Mouse (Mus musculus) retina, embryonic 14.5 days (tissue): ENCODE measurements at regions not wholly inside any gene's neighbourhood (a gene's known extent, or its start where the extent isn't known, plus 50 kb on each side); places are given as distances from the start of the nearest gene placed in this dataset.
A peak's percentile ranks its signal among the peaks of the same experiment; 100 is the strongest.

ENCODE experiments used
- DNase-seq: peaks from one replicate; pipeline ENCODE4 v3.0.0-alpha.2; 2015; ENCODE audit warnings: low spot score

DNA sequence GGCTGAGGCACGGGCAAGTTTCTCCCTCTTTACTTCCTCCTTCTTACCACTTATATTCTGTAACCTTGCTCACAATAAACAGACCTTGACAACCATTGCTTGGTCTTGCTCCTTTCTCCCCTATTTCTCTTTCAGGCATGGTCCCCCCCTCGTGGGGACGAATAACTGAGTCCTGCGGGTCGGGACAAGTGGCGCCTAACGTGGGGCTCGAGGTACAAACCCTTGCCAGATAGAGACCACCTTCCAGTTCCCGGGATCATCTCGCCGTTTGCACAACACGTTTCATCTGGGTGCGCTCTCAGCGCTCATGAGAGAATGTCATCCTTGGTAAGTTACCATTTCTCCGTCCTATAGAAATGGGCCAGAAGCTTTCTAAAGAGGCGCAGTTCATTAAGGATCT lies 79.6 kb upstream of the Foxn3 start:
- DNase-seq: no peak

DNA sequence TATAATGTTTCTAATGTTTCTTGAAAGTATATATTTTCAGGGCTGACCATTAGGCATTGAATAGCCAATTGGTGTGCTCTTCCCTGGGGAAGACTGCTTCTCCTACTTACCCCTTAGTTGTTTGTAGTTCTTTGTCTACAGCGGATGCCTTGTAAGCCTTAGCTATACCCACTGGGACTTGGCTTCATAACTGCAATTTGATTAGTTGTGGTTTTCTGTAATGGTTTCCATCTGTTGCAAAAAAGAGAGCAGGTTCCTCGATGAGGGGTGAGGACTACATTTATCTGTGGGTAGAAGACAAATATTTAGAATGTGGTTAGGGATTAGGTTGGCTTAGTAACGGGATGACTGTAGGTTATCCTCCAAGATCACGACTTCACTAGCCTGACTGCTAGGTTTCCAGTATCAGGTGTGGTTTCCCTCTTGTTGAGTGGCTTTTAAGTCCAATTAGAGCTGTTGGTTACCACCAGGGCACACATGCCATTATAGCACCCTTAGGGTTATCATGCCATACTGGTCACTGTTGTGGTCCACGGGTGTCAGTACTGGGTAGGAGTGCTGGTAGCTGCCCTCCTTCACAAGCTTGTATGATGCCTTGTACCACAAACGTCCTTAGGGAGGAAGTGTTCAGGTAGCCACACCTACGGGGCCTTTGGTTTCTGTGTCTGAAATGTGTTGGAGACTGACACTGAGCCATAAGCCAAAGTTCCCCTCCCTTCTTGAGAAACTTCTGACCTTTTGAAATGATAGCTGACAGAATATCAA lies 78.9 kb upstream of the Foxn3 start:
- DNase-seq: no peak

DNA sequence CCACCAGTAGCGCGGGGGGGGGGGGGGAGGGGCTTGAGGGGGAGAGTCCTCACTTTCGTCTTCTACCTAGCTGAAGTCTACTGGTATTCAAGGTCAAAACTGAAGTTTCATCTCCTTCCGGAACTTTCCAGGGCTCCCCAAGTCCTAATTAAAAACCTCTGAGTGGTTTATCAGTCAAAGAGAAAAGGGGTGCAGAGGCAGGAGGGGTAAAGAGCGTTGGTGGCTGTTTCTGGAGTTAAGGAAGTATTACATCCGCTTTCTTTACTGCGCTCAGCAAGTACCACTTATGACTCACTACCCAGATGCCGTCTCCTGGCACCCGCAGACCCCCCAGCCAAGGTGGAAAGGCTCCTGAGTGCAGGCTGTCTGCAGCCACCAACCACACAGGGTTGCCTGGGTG lies 77.9 kb upstream of the Foxn3 start:
- peak; percentile 13 for DNase-seq

DNA sequence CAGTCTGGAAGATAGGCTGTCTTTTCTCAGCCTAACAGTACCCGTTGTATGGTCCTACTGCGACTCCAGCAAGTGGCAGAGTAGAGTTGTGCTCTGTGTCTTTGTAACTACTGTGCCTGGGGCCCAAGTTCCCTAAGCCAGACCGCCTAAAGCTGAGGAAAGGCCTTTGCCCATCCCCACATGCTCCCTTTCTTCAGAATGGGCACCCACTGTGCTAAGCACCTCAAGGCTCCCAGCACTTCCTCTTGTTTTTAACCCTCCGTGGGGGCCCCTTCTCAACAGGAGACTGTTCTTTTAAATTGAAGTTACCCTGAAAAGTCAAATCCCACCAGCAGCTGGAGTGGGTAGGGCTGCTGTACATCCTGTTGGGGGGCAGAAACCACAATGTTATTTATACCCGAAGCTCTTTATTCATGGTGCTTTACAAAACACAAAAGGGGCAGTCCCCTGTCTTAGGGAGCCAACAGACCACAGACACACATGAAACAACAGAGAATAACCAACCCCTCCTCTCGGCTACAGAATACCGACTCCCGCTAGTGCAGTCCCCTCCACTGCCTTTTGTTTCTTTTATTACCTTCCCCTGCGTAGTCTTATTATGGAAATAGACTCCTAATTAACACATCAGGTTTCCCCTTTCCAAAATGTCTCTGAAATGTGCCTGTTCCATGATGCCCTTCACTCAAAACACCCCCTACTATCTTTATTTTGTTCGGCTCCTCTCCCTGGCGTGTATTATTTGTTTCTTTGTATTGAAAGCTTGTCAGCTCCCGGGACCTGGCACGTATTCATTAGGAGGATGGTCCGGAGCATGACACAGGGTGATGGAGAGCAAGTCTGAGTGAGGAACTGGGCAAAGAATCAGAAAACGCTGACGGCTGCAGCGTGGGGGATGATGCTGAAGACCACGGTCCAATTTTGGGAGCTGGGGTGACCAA lies 77.1 kb upstream of the Foxn3 start:
- DNase-seq: peak; percentile 29

DNA sequence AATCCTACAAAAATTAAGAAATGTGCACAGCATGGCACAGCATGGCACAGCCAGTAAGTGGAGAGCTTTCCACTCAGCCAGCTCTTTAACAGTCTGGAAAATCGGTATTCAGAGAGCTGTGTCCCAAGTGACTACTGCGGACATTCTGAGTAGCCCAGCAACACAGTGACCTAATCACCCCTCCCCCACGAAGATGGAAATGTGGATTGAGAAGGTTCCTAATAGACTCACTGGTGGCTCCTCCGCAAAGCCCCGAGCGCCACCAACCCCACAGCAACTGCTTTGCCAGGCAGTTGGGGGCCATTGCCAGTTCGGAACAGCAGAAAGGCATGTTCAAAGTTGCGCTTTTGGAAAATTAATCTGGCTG lies 76.4 kb upstream of the Foxn3 start:
- DNase-seq: peak; percentile 71

DNA sequence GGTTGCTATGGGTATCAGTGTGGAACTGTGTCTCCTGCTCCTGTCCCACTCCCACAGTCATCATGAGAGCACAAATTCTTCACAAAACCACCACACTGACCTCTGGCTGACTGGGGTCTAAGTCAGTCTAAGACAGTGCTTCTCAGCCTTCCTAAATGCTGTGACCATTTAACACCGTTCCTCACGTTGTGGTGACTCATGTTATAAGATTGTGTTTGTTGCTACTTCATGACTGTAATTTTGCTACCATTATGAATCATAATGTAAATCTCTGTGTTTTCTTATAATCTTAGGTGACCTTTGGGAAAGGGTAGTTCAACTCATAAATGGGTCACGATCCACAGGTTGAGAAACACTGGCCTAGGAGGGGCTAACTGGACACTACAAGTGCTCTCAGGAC lies 75.7 kb upstream of the Foxn3 start:
- DNase-seq: no peak

DNA sequence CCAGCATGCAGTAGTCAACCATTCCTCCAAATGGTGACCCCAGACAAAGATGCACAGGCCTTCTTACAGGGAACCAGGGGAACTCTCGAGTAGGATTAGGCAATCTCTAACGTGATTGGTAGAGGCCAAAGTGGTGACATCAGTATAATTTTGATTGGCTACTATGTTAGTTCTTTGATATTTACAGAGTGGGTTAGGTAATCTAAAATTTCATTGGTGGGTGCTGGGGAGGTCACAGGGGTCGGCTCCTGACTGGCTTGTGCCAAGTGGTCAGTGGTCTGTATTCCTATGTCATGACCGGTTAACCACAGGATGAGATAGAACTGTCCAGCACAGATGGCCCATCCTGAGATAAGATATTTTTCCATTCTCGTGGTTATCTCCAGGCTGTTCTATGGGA lies 74.6 kb upstream of the Foxn3 start:
- DNase-seq: no peak

DNA sequence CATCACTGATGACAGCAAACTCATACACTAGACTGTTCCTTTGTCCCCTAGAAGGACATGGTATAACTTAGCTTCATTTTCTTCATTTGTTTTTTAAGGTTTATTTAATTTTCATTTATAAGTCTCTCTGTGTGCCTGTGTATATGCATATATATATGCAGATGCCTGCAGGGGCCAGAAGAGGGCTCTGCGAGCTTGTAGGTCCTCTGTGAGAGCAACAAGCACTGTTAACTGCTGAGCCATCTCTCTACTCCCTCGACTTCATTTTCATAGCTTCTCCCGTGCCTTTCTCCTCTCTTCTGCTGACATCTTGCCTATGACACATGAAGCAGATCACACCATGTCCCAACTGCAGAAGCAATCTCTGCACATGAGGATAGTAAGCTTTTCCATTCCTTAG lies 72.9 kb upstream of the Foxn3 start:
- no peak for DNase-seq

DNA sequence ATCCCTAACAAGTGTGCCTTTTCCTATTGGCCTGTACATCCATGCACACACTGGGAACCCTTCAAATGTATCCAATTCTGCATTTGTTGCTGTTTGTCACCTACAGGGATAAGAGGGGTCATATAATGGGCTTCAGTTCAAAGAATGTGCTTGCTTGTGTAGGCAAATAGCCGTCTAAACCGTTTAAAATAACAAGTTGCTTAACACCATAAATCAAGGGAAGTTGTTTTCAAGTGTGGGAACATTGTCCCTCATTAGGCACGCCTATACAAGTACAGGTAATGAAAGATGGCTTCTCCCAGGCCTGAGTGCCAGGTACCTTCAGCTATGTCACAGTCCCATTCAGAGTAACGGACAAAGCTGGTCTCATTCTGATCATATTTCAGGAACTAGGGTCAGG lies 72.0 kb upstream of the Foxn3 start:
- DNase-seq: no peak

DNA sequence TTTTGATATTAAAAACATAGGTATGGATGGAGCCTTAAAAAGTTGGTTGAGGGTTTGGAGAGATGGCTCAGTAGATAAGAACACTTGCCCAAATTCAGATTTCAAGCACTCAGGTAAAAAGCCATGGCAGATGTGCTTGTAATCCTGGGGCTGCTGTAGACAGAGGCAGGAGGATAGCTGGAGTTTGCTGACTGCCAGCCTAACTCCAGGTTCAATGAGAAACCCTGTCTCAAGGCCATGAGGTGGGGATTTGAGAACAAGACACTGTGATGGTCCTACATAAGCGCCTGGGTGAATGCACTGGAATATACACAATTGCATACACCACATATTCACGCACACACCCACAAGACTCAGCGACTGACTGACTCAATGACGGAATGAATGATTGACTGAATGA lies 71.3 kb upstream of the Foxn3 start:
- no peak for DNase-seq

DNA sequence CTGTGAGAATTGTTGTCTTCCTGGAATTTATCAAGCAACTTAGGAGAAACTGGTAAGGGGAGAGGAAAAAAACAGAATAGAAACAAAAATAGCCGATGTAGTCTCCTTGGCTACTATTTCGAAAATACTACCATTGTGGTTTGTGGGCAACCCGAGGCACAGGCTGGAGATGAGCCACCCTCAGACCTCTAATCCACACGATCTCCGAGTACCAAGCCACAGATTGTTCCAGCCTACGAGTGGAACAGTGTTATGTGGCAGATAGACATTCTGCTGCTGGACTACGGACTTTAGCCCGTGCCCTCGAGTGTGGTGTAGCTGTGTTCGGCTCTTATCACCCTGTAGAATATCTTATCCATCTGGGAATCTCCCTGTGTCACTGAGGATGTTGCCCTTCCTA lies 70.3 kb upstream of the Foxn3 start:
- no peak for DNase-seq

DNA sequence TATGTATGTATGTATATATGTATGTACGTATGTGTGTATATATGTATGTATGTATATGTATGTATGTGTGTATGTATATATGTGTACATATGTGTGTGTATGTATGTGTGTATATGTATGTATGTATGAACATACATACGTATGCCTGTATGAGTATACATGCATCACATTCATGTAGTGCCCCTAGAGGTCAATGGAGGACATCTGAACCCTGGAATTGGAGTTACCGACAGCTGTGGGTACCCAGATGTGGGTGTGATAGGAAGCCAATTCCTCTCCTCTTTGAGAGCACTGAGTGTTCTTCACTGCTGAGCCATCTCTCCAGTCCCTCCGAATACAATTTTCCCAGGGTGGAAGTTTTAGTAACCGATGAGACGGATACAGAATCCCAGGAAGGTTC lies 69.6 kb upstream of the Foxn3 start:
- no peak for DNase-seq

DNA sequence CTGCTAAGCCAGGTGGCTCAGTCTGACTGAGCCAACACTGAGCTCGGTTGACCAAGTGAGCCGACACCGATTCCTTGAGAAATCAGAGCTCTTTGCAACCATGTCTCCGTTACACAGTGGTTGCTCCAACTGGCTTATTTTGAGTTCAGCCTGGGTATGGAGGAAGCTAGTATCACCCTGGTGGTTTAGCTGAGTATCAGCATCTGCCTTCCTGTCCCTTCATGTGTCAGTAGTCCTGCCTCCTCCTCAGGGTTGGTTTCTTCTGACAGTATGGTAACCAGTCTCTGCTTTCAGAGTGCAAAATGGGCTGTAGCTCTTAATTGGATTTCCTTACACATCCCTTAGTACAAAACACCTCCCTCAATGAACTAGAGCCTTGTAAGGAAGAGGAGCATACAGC lies 66.2 kb upstream of the Foxn3 start:
- no peak for DNase-seq

DNA sequence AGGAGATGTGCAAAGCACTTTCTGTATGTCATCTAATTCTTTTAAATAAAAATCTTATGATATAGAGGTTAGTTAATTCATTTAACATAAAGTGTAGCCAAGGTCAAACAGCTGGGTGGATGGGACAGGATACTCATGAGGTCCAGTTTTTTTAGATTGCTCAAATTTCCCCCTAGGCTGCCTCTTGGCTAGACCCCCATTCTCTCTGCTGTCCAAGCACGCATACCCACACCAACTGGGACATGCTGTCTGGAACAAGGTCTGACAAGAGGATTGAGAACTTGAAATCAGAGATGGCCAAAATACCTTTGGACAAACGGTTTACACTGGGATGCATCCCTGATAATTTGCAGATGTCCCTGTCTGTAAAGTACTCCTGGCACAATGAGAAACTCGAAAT lies 65.0 kb upstream of the Foxn3 start:
- DNase-seq: no peak

DNA sequence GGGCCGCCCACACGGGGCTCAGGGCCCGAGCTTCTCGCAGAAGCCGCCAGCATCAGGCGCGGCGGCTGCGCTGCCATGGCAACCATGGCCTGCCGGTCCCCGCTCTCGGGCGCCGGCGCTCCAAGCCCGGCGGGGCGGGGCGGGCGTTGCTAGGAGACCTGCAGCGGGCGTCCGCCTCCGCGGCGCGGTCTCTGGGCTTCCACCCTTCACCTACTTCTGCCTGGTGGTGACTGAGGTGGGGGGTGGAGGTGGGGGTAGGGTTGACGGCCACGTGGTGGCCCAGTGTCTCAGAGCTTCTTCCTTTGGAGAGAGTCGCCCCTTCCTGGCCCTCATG lies 64.5 kb upstream of the Foxn3 start:
- DNase-seq: peak; percentile 96

DNA sequence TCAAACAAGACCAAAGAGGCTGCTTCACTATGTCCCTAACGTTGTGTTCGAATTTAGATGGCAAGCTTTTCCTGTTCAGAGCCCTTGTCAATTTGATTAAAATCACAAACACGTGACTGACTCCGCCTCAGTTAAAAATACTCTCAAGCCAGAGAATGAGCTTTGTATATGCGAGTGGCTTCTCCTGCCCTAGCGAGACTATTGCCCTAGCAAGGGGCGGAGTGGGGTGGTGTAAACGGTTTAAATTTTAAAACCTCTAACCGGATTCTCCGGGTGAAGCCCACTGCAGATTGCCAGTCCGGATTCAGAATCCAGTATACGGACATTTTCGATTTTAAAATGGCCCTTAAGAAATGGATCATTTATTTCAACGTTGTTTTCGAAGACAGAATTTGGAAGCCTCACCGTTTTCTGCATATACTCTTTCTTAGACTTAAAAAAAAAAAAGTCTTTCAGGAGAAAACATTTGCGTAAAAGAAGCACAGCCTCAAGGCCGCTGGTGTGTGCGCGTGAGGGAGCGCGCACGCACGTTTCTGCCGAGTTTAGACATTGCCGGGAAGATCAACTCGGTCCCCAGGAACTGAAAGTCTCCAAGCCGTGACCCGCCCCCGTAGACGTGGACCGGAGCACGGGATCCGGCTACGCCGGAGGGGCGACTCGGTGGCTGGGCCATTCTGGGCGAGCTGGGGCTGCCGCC lies 64.0 kb upstream of the Foxn3 start:
- DNase-seq: peak; percentile 69

DNA sequence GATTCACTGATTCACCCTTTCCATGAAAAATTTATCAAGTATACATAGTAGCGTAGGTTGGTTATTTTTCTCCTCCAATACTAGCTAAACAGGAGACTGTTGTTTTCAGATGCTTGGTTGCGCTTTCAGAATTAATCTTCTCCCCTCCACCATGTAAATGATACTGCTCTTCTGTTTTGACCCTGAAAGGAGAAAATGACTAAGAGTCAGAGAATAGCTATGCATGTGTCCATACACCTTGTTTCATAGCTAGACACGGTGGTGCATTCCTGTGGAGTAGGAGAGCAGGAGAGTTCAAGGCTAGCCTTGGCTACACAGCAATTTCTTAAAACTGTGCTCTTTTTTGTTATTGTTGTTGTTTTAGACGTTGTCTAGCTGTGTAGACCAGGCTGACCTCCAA lies 62.8 kb upstream of the Foxn3 start:
- DNase-seq: no peak

DNA sequence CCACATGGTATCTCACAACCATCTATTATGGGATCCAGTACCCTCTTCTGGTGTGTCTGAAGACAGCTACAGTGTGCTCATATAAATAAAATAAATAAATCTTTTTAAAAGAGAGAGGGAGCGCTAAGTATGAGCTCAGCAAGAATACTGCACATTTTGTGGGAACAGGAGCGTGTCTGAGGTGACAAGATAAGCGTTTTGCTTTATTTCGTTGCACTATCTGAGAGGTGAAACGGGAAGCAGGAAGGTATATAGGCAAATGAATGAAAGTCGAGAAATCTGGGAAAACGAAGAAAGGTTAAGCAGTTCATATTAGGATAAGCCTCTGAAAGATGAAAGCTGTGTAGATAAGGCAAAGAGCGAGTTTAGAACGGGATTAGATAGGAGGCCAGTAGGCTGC lies 61.7 kb upstream of the Foxn3 start:
- no peak for DNase-seq

DNA sequence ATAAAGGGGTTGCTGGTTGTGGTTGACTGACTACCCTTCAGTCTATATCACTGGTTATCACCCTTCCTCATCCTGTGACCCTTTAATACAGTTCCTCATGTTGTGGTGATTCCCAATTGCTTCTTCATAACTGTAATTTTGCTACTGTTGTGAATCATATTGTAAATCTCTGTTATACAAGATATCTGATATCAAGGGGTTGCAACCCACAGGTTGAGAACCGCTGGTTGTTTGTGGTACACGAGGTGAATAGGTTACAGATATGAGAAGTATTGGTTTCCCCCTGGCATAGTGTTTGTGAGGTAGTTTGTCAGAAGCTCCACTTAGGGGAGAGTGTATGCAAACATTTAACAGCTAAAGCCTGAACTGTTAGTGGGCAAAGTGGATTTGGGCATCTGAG lies 58.9 kb upstream of the Foxn3 start:
- DNase-seq: no peak

DNA sequence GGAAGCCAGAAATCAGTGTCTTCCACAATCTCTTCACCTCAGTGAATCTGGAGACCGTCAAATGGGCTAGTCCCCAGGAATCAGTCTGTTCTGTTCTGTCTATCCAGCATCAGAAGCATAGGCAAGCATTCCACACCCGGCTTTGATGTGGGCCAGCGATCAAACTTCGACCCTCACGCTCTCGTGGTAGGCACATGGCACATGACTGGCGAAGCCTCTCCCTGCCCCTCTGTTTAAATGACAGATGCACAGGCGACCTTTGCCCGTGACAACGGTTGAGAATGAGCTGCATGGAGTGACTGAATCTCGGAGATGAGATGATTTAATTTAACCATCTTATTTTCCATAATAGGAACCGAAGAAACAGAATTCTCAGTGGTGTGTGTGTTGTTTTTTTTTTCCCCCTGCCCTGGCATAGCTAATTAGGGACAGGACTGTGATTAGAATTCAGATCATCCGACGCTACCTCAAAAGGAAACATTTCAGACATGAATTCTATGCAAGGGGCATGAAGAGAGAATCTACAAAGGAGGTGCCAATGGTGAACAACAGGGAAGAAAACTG lies 53.9 kb upstream of the Foxn3 start:
- no peak for DNase-seq

DNA sequence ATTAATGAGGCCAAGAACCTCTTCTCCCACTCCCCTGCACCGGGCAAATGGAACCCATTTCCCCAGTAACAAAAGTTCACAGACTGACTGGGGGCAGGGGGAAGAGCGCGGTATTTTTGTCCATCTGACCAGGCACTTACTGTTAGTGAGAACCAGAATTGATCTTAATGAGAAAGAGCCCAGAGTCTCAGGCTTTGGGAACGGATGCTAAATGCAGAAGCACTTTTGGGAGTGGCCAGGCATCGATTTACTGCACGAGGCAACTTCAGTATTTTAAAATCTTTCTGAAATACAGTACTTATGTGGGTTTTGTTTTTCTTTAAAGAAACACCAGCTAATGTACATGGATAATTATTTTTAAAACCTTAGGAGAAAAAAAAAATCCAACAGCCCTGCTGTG lies 51.0 kb upstream of the Foxn3 start:
- DNase-seq: no peak
